Mouse (Mus musculus): ENCODE results near the gene Clec2l.
A peak's percentile ranks its signal among the peaks of the same experiment; 100 is the strongest.

DNA sequence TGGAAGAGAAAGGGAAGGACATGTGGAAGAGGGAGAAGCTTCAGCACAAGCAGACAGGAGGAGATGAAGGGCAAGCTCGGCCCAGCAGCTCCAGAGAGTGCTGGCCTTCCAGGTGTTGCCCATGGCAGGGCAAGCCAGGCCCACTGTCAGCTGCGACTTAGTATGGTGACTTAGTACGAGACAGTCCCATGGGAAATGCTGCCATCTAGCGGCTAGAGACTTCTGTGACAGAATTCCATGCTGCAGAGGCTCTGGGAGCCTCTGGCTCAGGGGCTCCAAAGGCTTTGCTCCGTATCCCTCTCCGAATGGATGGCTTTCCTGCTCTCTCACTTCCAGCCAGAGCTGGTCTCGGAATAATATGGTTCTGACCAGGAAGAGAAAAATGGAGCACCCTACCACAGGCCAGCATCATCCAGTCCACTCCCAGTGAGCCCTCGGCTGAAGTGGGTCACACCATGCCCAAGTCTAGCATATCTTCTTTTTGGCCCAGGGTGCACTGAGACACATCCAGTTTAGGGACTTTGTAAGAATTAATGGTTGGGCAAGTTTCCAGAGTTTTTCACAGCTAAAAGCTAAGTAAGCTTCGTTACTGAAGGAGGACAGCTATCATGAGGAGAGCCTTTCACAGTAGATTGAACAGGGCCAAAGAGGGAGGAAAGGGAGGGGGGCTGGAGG, 32.6 kb downstream of the Clec2l start:
- TF ChIP-seq CTCF (IDR thresholded peaks at IDR 0.05) (peak; percentile 92), POLR2A (IDR thresholded peaks at IDR 0.05; ENCODE audit: insufficient read depth, low read depth, low read length) (no peak), EP300 (IDR thresholded peaks at IDR 0.05; ENCODE audit: insufficient read depth, low read depth, low read length) (no peak)
